8 mouse cellular contexts compared by ENCODE assay signal in genomic region chr3:115815571-115816156, GRCm38 (mm10).
A peak's percentile ranks its signal among the peaks of the same experiment; 100 is the strongest.
DNase-seq lines count a peak whose midpoint lies in the region; ATAC-seq lines count a peak whose summit lies in the region.
"Had no signal": no experiment of that assay in that cellular context is flagged by ENCODE, and none has a peak within 500 bp of the region (broad histone marks: within the 10 kb centered on the region; RNA-seq: fewer than 3 reads in every experiment).

No protein-coding gene starts in this region.

- no peaks in the 10 kb centered on the region for H3K27me3 ChIP-seq in lung, embryonic 15.5 days

- 37% methylated on average over 12 of the region's 12 CpGs for WGBS in lung, embryonic 15.5 days

- peak overlapping the region; percentile 2; the same call in 1 of the 2 replicates for H3K4me2 ChIP-seq in lung, embryonic 15.5 days
- H3K4me2 ChIP-seq: embryonic facial prominence, embryonic 13.5 days had no signal

- DNase-seq in adrenal gland, adult 2 months, result peak; percentile 39
- DNase-seq in gastrocnemius, postnatal 14 days, result peak; percentile 24
- DNase-seq in kidney, adult 8-10 months, result peak; percentile 42 to 51
- peak; percentile 44 for DNase-seq in testis, postnatal 10 days (ENCODE audit: low spot score)
- DNase-seq in left cerebral cortex, adult 11 months (ENCODE audit: low spot score), result no peak
- no peak for DNase-seq in urinary bladder, postnatal 4 days (ENCODE audit: low spot score in 2 of 2)

- H3K36me3 ChIP-seq in lung, embryonic 15.5 days, result no peaks in the 10 kb centered on the region
- H3K36me3 ChIP-seq: embryonic facial prominence, embryonic 13.5 days had no signal

- H3K9me3 ChIP-seq in lung, embryonic 15.5 days, result no peaks in the 10 kb centered on the region
- H3K9me3 ChIP-seq: embryonic facial prominence, embryonic 13.5 days had no signal

- H3K4me3 ChIP-seq in lung, embryonic 15.5 days, result no peak overlapping the region
- H3K4me3 ChIP-seq: embryonic facial prominence, embryonic 13.5 days had no signal

- H3K9ac ChIP-seq in lung, embryonic 15.5 days, result no peak overlapping the region
- H3K9ac ChIP-seq: embryonic facial prominence, embryonic 13.5 days had no signal

- intact Hi-C loops in gastrocnemius, postnatal 14 days (cut with DNase I; ENCODE audit: low total_unique reads), result no loop called here

- peak overlapping the region; percentile 73 for H3K27ac ChIP-seq in lung, embryonic 15.5 days
- H3K27ac ChIP-seq: embryonic facial prominence, embryonic 13.5 days had no signal

- peak; percentile 71; the same call in 1 of the 2 replicates for ATAC-seq in lung, embryonic 15.5 days (ENCODE audit: borderline replicate concordance, extremely low read depth, low FRiP score, low TSS enrichment)

- H3K4me1 ChIP-seq in lung, embryonic 15.5 days, result peaks cover 21% of the 10 kb centered on the region; the same call in 1 of the 2 replicates

Comparison
In these comparisons a context has a peak if more than half of its experiments do, and no peak if none do; other contexts are left out.
1. DNase-seq: peak in adrenal gland, adult 2 months (single experiment), gastrocnemius, postnatal 14 days (single experiment), kidney, adult 8-10 months (2 of 2) and testis, postnatal 10 days (single experiment); none in left cerebral cortex, adult 11 months (single experiment) and urinary bladder, postnatal 4 days (0 of 2).